Mouse (Mus musculus) liver, embryonic 16.5 days (tissue): ENCODE data around the gene Kdm2b. TPM values are rescaled to one million over a fixed set of nuclear protein-coding genes. Genes with fewer than 3 reads are reported as not detected.
A peak's percentile ranks its signal among the peaks of the same experiment; 100 is the strongest.
"Not testable (repeated sequence)": the region's sequence is repeated elsewhere in the genome, so short reads cannot be mapped to it uniquely, and the experiment has no call there.

Experiments used
- ATAC-seq: fragments of 200-750 bp; cut with Nextera tagmentation; 2 replicates; pipeline ENCODE4 v1.8.0; 2017; ENCODE audit warnings: low read depth, mild to moderate bottlenecking, moderate number of reproducible peaks, moderate library complexity
- H3K27ac ChIP-seq: fragments of 300-500 bp; sonication (generic); 2 replicates; pipeline ENCODE4 v1.5.1; 2014; ENCODE audit warnings: mild to moderate bottlenecking, low read length
- H3K27me3 ChIP-seq: fragments of 300-500 bp; sonication (generic); 2 replicates; pipeline ENCODE4 v1.6.1; 2014; ENCODE audit warnings: low read depth, low read length, mixed read lengths; ENCODE audit not compliant: control insufficient read depth, insufficient read depth
- H3K36me3 ChIP-seq: fragments of 300-500 bp; sonication (generic); 2 replicates; pipeline ENCODE4 v1.6.1; 2014; ENCODE audit warnings: mild to moderate bottlenecking; ENCODE audit not compliant: control insufficient read depth, insufficient read depth
- H3K4me1 ChIP-seq: fragments of 300-500 bp; sonication (generic); 2 replicates; pipeline ENCODE4 v1.6.1; 2014; ENCODE audit warnings: low read depth, low read length, mixed read lengths; ENCODE audit not compliant: control insufficient read depth
- H3K4me2 ChIP-seq: fragments of 300-500 bp; sonication (generic); 2 replicates; pipeline ENCODE4 v1.6.1; 2014; ENCODE audit warnings: low read depth, low read length, mixed read lengths
- H3K4me3 ChIP-seq: fragments of 300-500 bp; sonication (generic); 2 replicates; pipeline ENCODE4 v1.5.1; 2014; ENCODE audit warnings: low read depth, mild to moderate bottlenecking, low read length
- H3K9ac ChIP-seq: fragments of 300-500 bp; sonication (generic); 2 replicates; pipeline ENCODE4 v1.6.1; 2014; ENCODE audit warnings: low read depth, low read length
- H3K9me3 ChIP-seq: fragments of 300-500 bp; sonication (generic); replicated peaks from 2 replicates; pipeline ENCODE4 v1.6.1; 2016; ENCODE audit warnings: low read length; ENCODE audit not compliant: control insufficient read depth
- WGBS: fragments of 180-500 bp; shearing (Covaris S2); extraction: QIAGEN DNeasy Blood & Tissue Kit; methylation state at CpG from one replicate; pipeline ENCODE4 v1.1.7; 2014; ENCODE audit not compliant: insufficient replicate concordance; 5-methylcytosine and 5-hydroxymethylcytosine counted together
- polyA plus RNA-seq: library from polyadenylated mRNA; unstranded; fragments of >200 nt; fragmentation: Nextera tagmentation; extraction: Ambion mirVana; gene quantifications from 2 replicates; pipeline ENCODE4 v1.2.1, GENCODE M21; 2015

Kdm2b gene
- polyA plus RNA-seq, 1 experiment from 2014 or later, result 14.4 TPM

GRCm38 (mm10) chr5:122987211-122988020 is 2.2 kb downstream of the Kdm2b start:
- H3K4me2 ChIP-seq, result peak overlapping the region; percentile 88
- WGBS, result 8% methylated on average over 39 of the region's 39 CpGs
- peak overlapping the region; percentile 57 for H3K9ac ChIP-seq
- no peaks in the 10 kb centered on the region for H3K9me3 ChIP-seq
- H3K4me1 ChIP-seq, result peaks cover 19% of the 10 kb centered on the region
- no peak overlapping the region for H3K27ac ChIP-seq
- H3K4me3 ChIP-seq, result peak overlapping the region; percentile 70
- peaks cover 12% of the 10 kb centered on the region for H3K27me3 ChIP-seq
- ATAC-seq, result no peak
- H3K36me3 ChIP-seq, result no peaks in the 10 kb centered on the region

DNA sequence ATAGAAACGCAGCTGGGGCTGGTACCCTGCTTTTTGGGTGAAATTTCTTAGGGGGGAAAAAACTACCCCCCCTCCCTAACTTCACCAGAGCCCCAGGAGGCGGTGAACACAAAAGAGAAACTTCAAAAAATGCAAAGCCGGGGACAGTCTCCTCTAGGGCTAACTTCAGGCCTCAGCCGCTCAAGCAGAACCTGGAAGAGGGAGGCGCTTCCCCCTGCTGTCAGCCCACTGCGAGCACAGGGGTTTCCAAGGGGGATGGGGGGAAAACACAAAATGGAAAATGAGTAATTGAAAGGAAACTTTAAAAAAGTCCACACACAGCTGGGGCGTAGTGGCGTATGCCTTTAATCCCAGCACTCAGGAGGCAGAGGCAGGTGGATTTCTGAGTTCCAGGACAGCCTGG is 3.5 kb downstream of the Kdm2b start:
- 58% methylated on average over 8 of the region's 8 CpGs for WGBS
- Histone ChIP-seq H3K27ac (no peak overlapping the region), H3K9me3 (no peaks in the 10 kb centered on the region), H3K36me3 (no peaks in the 10 kb centered on the region), H3K9ac (no peak overlapping the region), H3K4me3 (no peak overlapping the region), H3K27me3 (peaks cover 12% of the 10 kb centered on the region), H3K4me1 (peaks cover 19% of the 10 kb centered on the region), H3K4me2 (no peak overlapping the region)
- ATAC-seq, result no peak

DNA sequence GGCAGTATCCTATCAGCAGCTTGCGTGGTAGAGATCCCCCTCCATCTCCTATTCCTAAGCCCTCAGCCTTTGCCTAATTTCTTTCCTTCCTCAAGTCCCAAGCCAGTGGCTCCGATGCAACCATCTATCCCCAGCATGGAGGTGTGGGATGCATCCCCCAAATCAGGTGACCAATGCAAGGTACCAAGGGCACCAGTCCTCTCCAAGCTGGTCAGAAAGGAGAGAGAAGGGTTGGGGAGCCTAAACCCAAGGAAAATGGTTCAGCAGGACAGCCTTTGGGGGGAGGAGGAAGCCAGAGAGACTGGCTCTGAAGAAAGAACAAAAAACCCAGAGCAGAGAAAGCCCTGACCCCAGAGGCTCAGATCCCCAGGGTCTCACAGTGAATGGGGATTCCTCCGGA is 4.3 kb downstream of the Kdm2b start:
- no peaks in the 10 kb centered on the region for H3K9me3 ChIP-seq
- no peak overlapping the region for H3K27ac ChIP-seq
- 64% methylated on average over 3 of the region's 3 CpGs for WGBS
- H3K27me3 ChIP-seq, result peaks cover 12% of the 10 kb centered on the region
- H3K4me3 ChIP-seq, result no peak overlapping the region
- H3K9ac ChIP-seq, result no peak overlapping the region
- no peak overlapping the region for H3K4me2 ChIP-seq
- no peak for ATAC-seq
- H3K4me1 ChIP-seq, result peaks cover 15% of the 10 kb centered on the region
- no peaks in the 10 kb centered on the region for H3K36me3 ChIP-seq

DNA sequence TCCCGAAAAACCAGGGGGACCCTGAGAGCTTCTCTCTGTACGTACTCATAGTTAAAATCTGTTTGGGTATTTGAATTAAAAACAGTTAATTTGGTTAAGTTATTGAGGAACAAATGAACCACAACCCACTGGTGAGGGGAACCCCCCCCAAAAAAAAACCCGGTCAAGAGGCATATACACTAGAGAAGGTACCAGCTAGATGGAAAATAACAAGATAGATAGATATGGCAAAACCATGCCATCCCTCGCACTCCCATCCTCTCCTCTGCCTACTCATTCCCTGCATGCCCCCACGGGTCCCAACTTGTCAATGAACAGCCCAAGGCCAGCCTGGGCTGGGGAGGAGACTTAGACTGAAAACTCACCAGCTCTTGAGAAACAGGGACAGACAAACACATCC is 5.1 kb downstream of the Kdm2b start:
- Histone ChIP-seq H3K9ac (no peak overlapping the region), H3K9me3 (no peaks in the 10 kb centered on the region), H3K4me3 (no peak overlapping the region), H3K36me3 (no peaks in the 10 kb centered on the region), H3K27me3 (peaks cover 12% of the 10 kb centered on the region), H3K27ac (no peak overlapping the region), H3K4me1 (peaks cover 7% of the 10 kb centered on the region), H3K4me2 (no peak overlapping the region)
- ATAC-seq, result no peak
- WGBS, result 76% methylated on average over 5 of the region's 5 CpGs

GRCm38 (mm10) chr5:122978970-122979369 is 10.7 kb downstream of the Kdm2b start:
- Histone ChIP-seq H3K4me1 (no peaks in the 10 kb centered on the region), H3K4me3 (no peak overlapping the region), H3K9me3 (no peaks in the 10 kb centered on the region), H3K36me3 (no peaks in the 10 kb centered on the region), H3K27ac (no peak overlapping the region), H3K4me2 (no peak overlapping the region), H3K9ac (no peak overlapping the region), H3K27me3 (no peaks in the 10 kb centered on the region)
- 30% methylated on average over 8 of the region's 8 CpGs for WGBS
- ATAC-seq, result no peak

DNA sequence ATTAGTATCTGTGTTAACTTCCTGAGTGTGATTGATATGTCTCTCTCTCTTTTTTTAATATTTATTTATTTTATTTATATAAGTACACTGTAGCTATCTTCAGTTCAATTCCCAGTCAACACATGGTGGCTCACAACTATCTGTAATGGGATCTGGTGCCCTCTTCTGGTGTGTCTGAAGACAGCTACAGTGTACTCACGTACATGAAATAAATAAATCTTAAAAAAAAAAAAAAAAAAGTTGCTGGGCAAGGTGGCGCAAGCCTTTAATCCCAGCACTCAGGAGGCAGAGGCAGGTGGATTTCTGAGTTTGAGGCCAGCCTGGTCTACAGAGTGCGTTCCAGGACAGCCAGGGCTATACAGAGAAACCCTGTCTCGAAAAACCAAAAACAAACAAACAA is 14.9 kb downstream of the Kdm2b start:
- not testable (repeated sequence) for H3K36me3 ChIP-seq, H3K4me2 ChIP-seq, H3K4me3 ChIP-seq, H3K27ac ChIP-seq, H3K4me1 ChIP-seq, H3K27me3 ChIP-seq, ATAC-seq, H3K9ac ChIP-seq, H3K9me3 ChIP-seq
- 83% methylated on average over 4 of the region's 4 CpGs for WGBS

DNA sequence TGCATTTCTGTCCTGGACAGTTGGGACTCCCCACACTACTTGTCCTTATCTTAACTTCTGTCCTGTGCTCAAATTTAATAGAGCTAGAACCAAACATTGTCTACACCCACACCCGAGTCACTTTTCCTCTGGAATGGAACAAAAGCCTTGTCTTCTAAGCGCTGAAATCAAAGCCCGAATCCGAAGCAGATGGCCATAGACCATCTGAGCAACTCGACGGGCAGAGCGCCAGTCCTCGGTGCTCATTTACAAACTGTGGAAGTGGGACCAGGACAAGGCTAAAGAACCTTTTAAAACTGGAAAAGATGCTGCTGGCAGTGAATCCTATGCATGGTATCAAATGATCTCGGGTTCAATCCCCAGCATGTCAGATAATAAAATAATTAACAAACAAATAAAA is 17.5 kb downstream of the Kdm2b start:
- no peak for ATAC-seq
- Histone ChIP-seq H3K4me2 (no peak overlapping the region), H3K27ac (no peak overlapping the region), H3K27me3 (no peaks in the 10 kb centered on the region), H3K4me3 (no peak overlapping the region), H3K36me3 (no peaks in the 10 kb centered on the region), H3K9me3 (no peaks in the 10 kb centered on the region), H3K4me1 (peaks cover 9% of the 10 kb centered on the region), H3K9ac (no peak overlapping the region)
- WGBS, result 72% methylated on average over 9 of the region's 9 CpGs

DNA sequence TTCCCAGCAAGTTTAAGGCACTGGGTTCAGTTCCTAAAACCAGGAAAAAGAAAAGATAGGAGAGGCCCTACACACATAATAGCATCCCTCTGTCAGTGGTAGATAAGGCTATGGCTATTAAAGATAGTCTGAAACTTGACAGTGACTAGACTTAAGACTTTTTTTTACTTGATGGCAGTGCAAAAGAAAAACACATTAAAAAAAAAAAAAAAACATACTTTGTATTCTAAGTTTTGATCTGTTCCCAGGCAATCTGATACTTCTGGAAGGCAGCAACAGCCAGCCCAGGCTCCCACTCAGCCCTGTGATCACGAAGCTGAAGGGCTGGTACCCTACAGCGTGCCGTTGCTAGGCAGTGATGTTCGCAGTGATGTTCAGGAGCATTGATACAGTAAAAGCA is 18.2 kb downstream of the Kdm2b start:
- ATAC-seq, result no peak
- no peaks in the 10 kb centered on the region for H3K27me3 ChIP-seq
- peaks cover 9% of the 10 kb centered on the region for H3K4me1 ChIP-seq
- H3K9ac ChIP-seq, result no peak overlapping the region
- no peaks in the 10 kb centered on the region for H3K9me3 ChIP-seq
- no peak overlapping the region for H3K4me3 ChIP-seq
- no peaks in the 10 kb centered on the region for H3K36me3 ChIP-seq
- no peak overlapping the region for H3K27ac ChIP-seq
- 73% methylated on average over 4 of the region's 4 CpGs for WGBS
- H3K4me2 ChIP-seq, result no peak overlapping the region

GRCm38 (mm10) chr5:122970056-122970455 is 19.6 kb downstream of the Kdm2b start:
- no peak overlapping the region for H3K9ac ChIP-seq

More at GRCm38 (mm10) chr5:122970056-122970455, 19.6 kb downstream of the Kdm2b start:
- Histone ChIP-seq H3K4me3 (no peak overlapping the region), H3K9me3 (no peaks in the 10 kb centered on the region), H3K27ac (no peak overlapping the region), H3K27me3 (no peaks in the 10 kb centered on the region), H3K4me2 (no peak overlapping the region), H3K4me1 (peaks cover 9% of the 10 kb centered on the region), H3K36me3 (no peaks in the 10 kb centered on the region)
- ATAC-seq, result no peak
- 56% methylated on average over 5 of the region's 5 CpGs for WGBS
